Mouse (Mus musculus) lung, postnatal 0 days (tissue): ENCODE results near the gene Col9a3.

Experiments
- CTCF ChIP-seq: IDR thresholded peaks from 2 replicates; pipeline ENCODE4 v1.5.1; 2016; ENCODE audit warnings: antibody characterized with exemption, mild to moderate bottlenecking
- EP300 ChIP-seq: IDR thresholded peaks from 2 replicates; pipeline ENCODE4 v1.6.1; 2016; ENCODE audit warnings: antibody characterized with exemption, mild to moderate bottlenecking, control low read depth

- TF ChIP-seq CTCF = no peak
- TF ChIP-seq EP300 = no peak
These were observed 14.3 kb downstream of the Col9a3 start for GRCm38 (mm10) chr2:180611882-180612281.
